Mouse (Mus musculus) midbrain, embryonic 15.5 days (tissue): ENCODE results near the gene Pbld2. TPM values are rescaled to one million over a fixed set of nuclear protein-coding genes. Genes with fewer than 3 reads are reported as not detected.
A peak's percentile ranks its signal among the peaks of the same experiment; 100 is the strongest.
"Not testable (repeated sequence)": the region's sequence is repeated elsewhere in the genome, so short reads cannot be mapped to it uniquely, and the experiment has no call there.

Experiments
- ATAC-seq: fragments of 200-750 bp; cut with Nextera tagmentation; replicated peaks from 2 replicates; pipeline ENCODE4 v1.8.0; 2017; ENCODE audit warnings: moderate TSS enrichment
- H3K27ac ChIP-seq: fragments of 300-500 bp; sonication (generic); 2 replicates; pipeline ENCODE4 v1.5.1; 2015; ENCODE audit warnings: mild to moderate bottlenecking, inconsistent platforms
- H3K27me3 ChIP-seq: fragments of 300-500 bp; sonication (generic); replicated peaks from 2 replicates; pipeline ENCODE4 v1.6.1; 2015; ENCODE audit warnings: inconsistent platforms
- H3K36me3 ChIP-seq: fragments of 300-500 bp; sonication (generic); replicated peaks from 2 replicates; pipeline ENCODE4 v1.6.1; 2015; ENCODE audit warnings: inconsistent platforms
- H3K4me1 ChIP-seq: fragments of 300-500 bp; sonication (generic); 2 replicates; pipeline ENCODE4 v1.6.1; 2015; ENCODE audit warnings: inconsistent platforms
- H3K4me2 ChIP-seq: fragments of 300-500 bp; sonication (generic); 2 replicates; pipeline ENCODE4 v1.6.1; 2015; ENCODE audit warnings: inconsistent platforms, mild to moderate bottlenecking, moderate library complexity
- H3K4me3 ChIP-seq: fragments of 300-500 bp; sonication (generic); 2 replicates; pipeline ENCODE4 v1.5.1; 2015; ENCODE audit warnings: mild to moderate bottlenecking, inconsistent platforms
- H3K9ac ChIP-seq: fragments of 300-500 bp; sonication (generic); 2 replicates; pipeline ENCODE4 v1.6.1; 2015; ENCODE audit warnings: mild to moderate bottlenecking, inconsistent platforms
- H3K9me3 ChIP-seq: fragments of 300-500 bp; sonication (generic); 2 replicates; pipeline ENCODE4 v1.6.1; 2016; ENCODE audit warnings: inconsistent platforms
- WGBS: fragments of 180-500 bp; shearing (Covaris S2); methylation state at CpG from one replicate; pipeline ENCODE4 v1.1.7; 2015; ENCODE audit warnings: mixed read lengths; 5-methylcytosine and 5-hydroxymethylcytosine counted together
- polyA plus RNA-seq: library from polyadenylated mRNA; unstranded; fragments of >200 nt; fragmentation: Nextera tagmentation; extraction: Ambion mirVana; gene quantifications from 2 replicates; pipeline ENCODE4 v1.2.1, GENCODE M21; 2015

Gene Pbld2
- polyA plus RNA-seq, 1 experiment from 2014 or later = 1.1 TPM

GRCm38 (mm10) chr10:63053007-63053406 is 28.9 kb downstream of the Pbld2 start:
- 55% methylated on average over 6 of the region's 6 CpGs for WGBS
- no peak overlapping the region for H3K4me3 ChIP-seq
- H3K4me2 ChIP-seq = no peak overlapping the region
- H3K36me3 ChIP-seq = no peaks in the 10 kb centered on the region
- no peaks in the 10 kb centered on the region for H3K4me1 ChIP-seq
- no peak for ATAC-seq
- no peak overlapping the region for H3K27ac ChIP-seq
- no peaks in the 10 kb centered on the region for H3K27me3 ChIP-seq
- no peaks in the 10 kb centered on the region for H3K9me3 ChIP-seq
- no peak overlapping the region for H3K9ac ChIP-seq

- ATAC-seq, H3K27ac ChIP-seq, H3K4me3 ChIP-seq, H3K9ac ChIP-seq, H3K27me3 ChIP-seq, H3K4me2 ChIP-seq, H3K4me1 ChIP-seq, H3K9me3 ChIP-seq, H3K36me3 ChIP-seq: not testable (repeated sequence)
- whole genome bisulfite sequencing = 90% methylated on average over 6 of the region's 6 CpGs
Measured at GRCm38 (mm10) chr10:63054071-63054470, 30.0 kb downstream of the Pbld2 start.

GRCm38 (mm10) chr10:63054586-63054985 is 30.5 kb downstream of the Pbld2 start:
- WGBS = 79% methylated on average over 2 of the region's 2 CpGs
- Histone ChIP-seq H3K4me2 (no peak overlapping the region), H3K4me1 (no peaks in the 10 kb centered on the region), H3K9me3 (no peaks in the 10 kb centered on the region), H3K27ac (no peak overlapping the region), H3K27me3 (no peaks in the 10 kb centered on the region), H3K36me3 (no peaks in the 10 kb centered on the region), H3K4me3 (no peak overlapping the region), H3K9ac (no peak overlapping the region)
- no peak for ATAC-seq

- Histone ChIP-seq H3K4me3 (no peak overlapping the region), H3K9ac (no peak overlapping the region), H3K4me2 (no peak overlapping the region), H3K36me3 (no peaks in the 10 kb centered on the region), H3K27me3 (no peaks in the 10 kb centered on the region), H3K27ac (no peak overlapping the region), H3K4me1 (no peaks in the 10 kb centered on the region), H3K9me3 (no peaks in the 10 kb centered on the region)
- ATAC-seq = no peak
- WGBS = 43% methylated on average over 24 of the region's 24 CpGs
Measured at GRCm38 (mm10) chr10:63056966-63057750, 33.0 kb downstream of the Pbld2 start.

- Histone ChIP-seq H3K27ac (no peak within 1 kb of the TSS), H3K36me3 (no peaks in the 10 kb centered on the region), H3K4me2 (no peak within 1 kb of the TSS), H3K9me3 (no peaks in the 10 kb centered on the region), H3K9ac (no peak within 1 kb of the TSS), H3K4me1 (no peaks in the 10 kb centered on the region), H3K27me3 (no peaks in the 10 kb centered on the region), H3K4me3 (no peak within 1 kb of the TSS)
- 87% methylated on average over 2 of the region's 2 CpGs for WGBS
- no peak for ATAC-seq
Measured at GRCm38 (mm10) chr10:63059862-63060261, 35.7 kb downstream of the Pbld2 start, which contains the start of gene Pbld1. Gene Pbld1 (plus strand): TSS chr10:63060162.

- no peak overlapping the region for H3K27ac ChIP-seq
- H3K4me1 ChIP-seq = no peaks in the 10 kb centered on the region
- no peaks in the 10 kb centered on the region for H3K36me3 ChIP-seq
- ATAC-seq = no peak
- 70% methylated on average over 11 of the region's 11 CpGs for WGBS
- no peaks in the 10 kb centered on the region for H3K9me3 ChIP-seq
- H3K9ac ChIP-seq = no peak overlapping the region
- H3K4me3 ChIP-seq = no peak overlapping the region
- no peak overlapping the region for H3K4me2 ChIP-seq
- H3K27me3 ChIP-seq = no peaks in the 10 kb centered on the region
Measured at GRCm38 (mm10) chr10:63060406-63060805, 36.3 kb downstream of the Pbld2 start.

- 75% methylated on average over 12 of the region's 12 CpGs for WGBS
- Histone ChIP-seq H3K9ac (no peak overlapping the region), H3K36me3 (no peaks in the 10 kb centered on the region), H3K9me3 (no peaks in the 10 kb centered on the region), H3K4me1 (no peaks in the 10 kb centered on the region), H3K4me3 (no peak overlapping the region), H3K4me2 (no peak overlapping the region), H3K27me3 (no peaks in the 10 kb centered on the region), H3K27ac (no peak overlapping the region)
- no peak for ATAC-seq
Measured at GRCm38 (mm10) chr10:63061266-63061665, 37.2 kb downstream of the Pbld2 start.

GRCm38 (mm10) chr10:63062696-63063095 is 38.6 kb downstream of the Pbld2 start:
- Histone ChIP-seq H3K4me3 (no peak overlapping the region), H3K9ac (no peak overlapping the region), H3K36me3 (no peaks in the 10 kb centered on the region), H3K9me3 (no peaks in the 10 kb centered on the region), H3K4me2 (no peak overlapping the region), H3K27ac (no peak overlapping the region), H3K4me1 (no peaks in the 10 kb centered on the region), H3K27me3 (no peaks in the 10 kb centered on the region)
- ATAC-seq = no peak
- WGBS = 98% methylated on average over 5 of the region's 5 CpGs

- H3K4me1 ChIP-seq = no peaks in the 10 kb centered on the region
- H3K9me3 ChIP-seq = no peaks in the 10 kb centered on the region
- 64% methylated on average over 7 of the region's 7 CpGs for WGBS
- ATAC-seq = no peak
- no peak overlapping the region for H3K27ac ChIP-seq
- no peak overlapping the region for H3K4me3 ChIP-seq
- no peaks in the 10 kb centered on the region for H3K27me3 ChIP-seq
- H3K36me3 ChIP-seq = no peaks in the 10 kb centered on the region
- H3K4me2 ChIP-seq = no peak overlapping the region
- H3K9ac ChIP-seq = no peak overlapping the region
Measured at GRCm38 (mm10) chr10:63063365-63063764, 39.2 kb downstream of the Pbld2 start.

GRCm38 (mm10) chr10:63064516-63064915 is 40.4 kb downstream of the Pbld2 start:
- H3K4me1 ChIP-seq = no peaks in the 10 kb centered on the region
- WGBS = 89% methylated on average over 9 of the region's 9 CpGs
- no peak overlapping the region for H3K4me2 ChIP-seq
- H3K9me3 ChIP-seq = no peaks in the 10 kb centered on the region
- H3K4me3 ChIP-seq = no peak overlapping the region
- H3K9ac ChIP-seq = no peak overlapping the region
- no peaks in the 10 kb centered on the region for H3K36me3 ChIP-seq
- ATAC-seq = no peak
- H3K27ac ChIP-seq = no peak overlapping the region
- H3K27me3 ChIP-seq = no peaks in the 10 kb centered on the region

- H3K4me3 ChIP-seq = no peak overlapping the region
- H3K9me3 ChIP-seq = no peaks in the 10 kb centered on the region
- H3K9ac ChIP-seq = no peak overlapping the region
- WGBS = 55% methylated on average over 8 of the region's 8 CpGs
- no peaks in the 10 kb centered on the region for H3K4me1 ChIP-seq
- H3K36me3 ChIP-seq = no peaks in the 10 kb centered on the region
- no peaks in the 10 kb centered on the region for H3K27me3 ChIP-seq
- peak; percentile 27; the same call in 1 of the 2 replicates for ATAC-seq
- H3K4me2 ChIP-seq = no peak overlapping the region
- no peak overlapping the region for H3K27ac ChIP-seq
Measured at GRCm38 (mm10) chr10:63065561-63065960, 41.4 kb downstream of the Pbld2 start.

GRCm38 (mm10) chr10:63065988-63066387 is 41.9 kb downstream of the Pbld2 start:
- H3K4me2 ChIP-seq = no peak overlapping the region

GRCm38 (mm10) chr10:63086304-63086703 is 62.2 kb downstream of the Pbld2 start:
- no peak overlapping the region for H3K9ac ChIP-seq
- 85% methylated on average over 10 of the region's 10 CpGs for WGBS
- no peaks in the 10 kb centered on the region for H3K9me3 ChIP-seq
- H3K4me3 ChIP-seq = no peak overlapping the region
- no peaks in the 10 kb centered on the region for H3K36me3 ChIP-seq
- H3K27me3 ChIP-seq = no peaks in the 10 kb centered on the region
- no peak for ATAC-seq
- no peak overlapping the region for H3K4me2 ChIP-seq
- peaks cover 12% of the 10 kb centered on the region for H3K4me1 ChIP-seq
- H3K27ac ChIP-seq = no peak overlapping the region

More at GRCm38 (mm10) chr10:63065988-63066387, 41.9 kb downstream of the Pbld2 start:
- Histone ChIP-seq H3K27me3 (no peaks in the 10 kb centered on the region), H3K9me3 (no peaks in the 10 kb centered on the region), H3K4me1 (no peaks in the 10 kb centered on the region), H3K27ac (no peak overlapping the region), H3K4me3 (no peak overlapping the region), H3K9ac (no peak overlapping the region), H3K36me3 (no peaks in the 10 kb centered on the region)
- WGBS = 4% methylated on average over 5 of the region's 5 CpGs
- peak; percentile 89 for ATAC-seq
